Mouse (Mus musculus) hindbrain, embryonic 12.5 days (tissue): ENCODE results near the gene Gm14322. TPM values are rescaled to one million over a fixed set of nuclear protein-coding genes. Genes with fewer than 3 reads are reported as not detected.
"Not testable (repeated sequence)": the region's sequence is repeated elsewhere in the genome, so short reads cannot be mapped to it uniquely, and the experiment has no call there.

Source experiments
- ATAC-seq: fragments of 200-750 bp; cut with Nextera tagmentation; 2 replicates; pipeline ENCODE4 v1.8.0; 2017; ENCODE audit warnings: moderate TSS enrichment; ENCODE audit not compliant: low FRiP score
- H3K27ac ChIP-seq: fragments of 300-500 bp; sonication (generic); 2 replicates; pipeline ENCODE4 v1.5.1; 2016; ENCODE audit warnings: mild to moderate bottlenecking
- H3K27me3 ChIP-seq: fragments of 300-500 bp; sonication (generic); 2 replicates; pipeline ENCODE4 v1.6.1; 2016; ENCODE audit warnings: mild to moderate bottlenecking
- H3K36me3 ChIP-seq: fragments of 300-500 bp; sonication (generic); 2 replicates; pipeline ENCODE4 v1.6.1; 2016; ENCODE audit warnings: mild to moderate bottlenecking
- H3K4me1 ChIP-seq: fragments of 300-500 bp; sonication (generic); 2 replicates; pipeline ENCODE4 v1.6.1; 2016
- H3K4me2 ChIP-seq: fragments of 300-500 bp; sonication (generic); replicated peaks from 2 replicates; pipeline ENCODE4 v1.6.1; 2016; ENCODE audit warnings: mild to moderate bottlenecking
- H3K4me3 ChIP-seq: fragments of 300-500 bp; sonication (generic); 2 replicates; pipeline ENCODE4 v1.5.1; 2016; ENCODE audit warnings: mild to moderate bottlenecking
- H3K9ac ChIP-seq: fragments of 300-500 bp; sonication (generic); 2 replicates; pipeline ENCODE4 v1.6.1; 2016; ENCODE audit warnings: mild to moderate bottlenecking, moderate library complexity
- H3K9me3 ChIP-seq: fragments of 300-500 bp; sonication (generic); replicated peaks from 2 replicates; pipeline ENCODE4 v1.6.1; 2016; ENCODE audit warnings: mild to moderate bottlenecking
- WGBS: fragments of 180-500 bp; shearing (Covaris S2); methylation state at CpG from one replicate; pipeline ENCODE4 v1.1.7; 2016; 5-methylcytosine and 5-hydroxymethylcytosine counted together
- polyA plus RNA-seq: library from polyadenylated mRNA; unstranded; fragments of >200 nt; fragmentation: Nextera tagmentation; extraction: Ambion mirVana; gene quantifications from 2 replicates; pipeline ENCODE4 v1.2.1, GENCODE M21; 2016

Gene Gm14322
- 7.0 and 7.5 TPM in 2 replicates for polyA plus RNA-seq

- not testable (repeated sequence) for H3K9ac ChIP-seq
Measured at GRCm38 (mm10) chr2:177758941-177759558, at the start of gene Gm14322. Gene Gm14322 (plus strand): TSS chr2:177759288.

GRCm38 (mm10) chr2:177741487-177741886 is 17.6 kb upstream of the Gm14322 start:
- not testable (repeated sequence) for H3K27ac ChIP-seq, H3K4me2 ChIP-seq, H3K36me3 ChIP-seq, H3K4me1 ChIP-seq, ATAC-seq, H3K4me3 ChIP-seq, H3K9ac ChIP-seq, H3K9me3 ChIP-seq, H3K27me3 ChIP-seq
- WGBS = 78% methylated on average over 8 of the region's 10 CpGs

More at GRCm38 (mm10) chr2:177758941-177759558, at the start of gene Gm14322:
- not testable (repeated sequence) for H3K4me1 ChIP-seq, ATAC-seq, H3K9me3 ChIP-seq, H3K27ac ChIP-seq, H3K27me3 ChIP-seq, H3K36me3 ChIP-seq
- 21% methylated on average over 9 of the region's 9 CpGs for WGBS
- Histone ChIP-seq H3K4me2 (0 out of 2 replicates have a peak within 1 kb of the TSS, but pooled peaks have one; percentile 24), H3K4me3 (peak within 1 kb of the TSS; percentile 31)

DNA sequence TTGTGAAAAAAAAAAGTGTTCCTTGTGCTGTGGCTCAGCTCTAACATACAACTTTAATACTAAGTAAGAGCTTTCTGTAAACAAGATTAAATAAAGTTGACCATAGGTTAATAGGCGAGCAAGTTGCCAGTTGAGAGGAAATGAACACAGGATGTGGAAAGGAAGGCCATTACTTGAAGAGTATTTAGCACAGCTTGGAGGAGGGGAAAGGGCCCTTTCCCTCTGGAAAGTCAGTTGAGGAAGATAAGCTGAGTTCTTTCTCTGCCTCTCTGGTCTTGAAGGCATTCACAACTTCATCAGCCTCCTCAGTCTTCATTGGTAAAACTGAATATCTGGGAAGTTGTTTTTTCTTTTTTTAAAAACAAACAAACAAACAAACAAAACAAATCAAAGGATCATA is 28.3 kb downstream of the Gm14322 start:
- H3K27me3 ChIP-seq, H3K4me2 ChIP-seq, H3K4me3 ChIP-seq, H3K36me3 ChIP-seq, ATAC-seq, H3K9me3 ChIP-seq, H3K9ac ChIP-seq, H3K27ac ChIP-seq, H3K4me1 ChIP-seq: not testable (repeated sequence)
- 85% methylated on average over 1 of the region's 1 CpGs for WGBS

DNA sequence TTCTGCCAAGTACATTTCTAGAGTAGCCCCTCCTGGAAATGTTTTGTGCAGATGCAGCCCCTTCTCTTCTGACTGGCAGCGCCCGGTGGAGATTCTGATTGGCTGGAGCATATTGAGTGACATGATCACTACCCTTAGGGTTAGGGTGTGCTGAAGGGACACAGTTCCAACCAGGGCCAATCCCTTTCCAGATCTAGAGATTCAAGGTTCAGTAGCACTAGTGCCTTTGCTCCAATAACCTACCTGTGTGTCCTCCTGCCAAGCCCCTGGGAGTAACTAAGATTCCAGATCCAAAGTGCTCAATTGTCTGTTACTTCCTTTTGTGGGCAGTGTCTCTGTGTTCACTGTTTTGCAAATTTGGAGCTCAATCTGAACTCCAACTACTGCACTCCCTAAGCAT is 47.1 kb downstream of the Gm14322 start:
- not testable (repeated sequence) for H3K9me3 ChIP-seq, H3K27me3 ChIP-seq, H3K36me3 ChIP-seq, H3K27ac ChIP-seq, H3K4me2 ChIP-seq, H3K4me3 ChIP-seq, H3K4me1 ChIP-seq, H3K9ac ChIP-seq, ATAC-seq
- no CpG with 5 or more reads among the region's 2 CpGs for WGBS

Other genes starting within 250 kb of the Gm14322 start
- not detected in 2 replicates for gene Gm14406, start 181.1 kb upstream of the Gm14322 start, polyA plus RNA-seq
- gene Gm14325, start 81.0 kb downstream of the Gm14322 start, polyA plus RNA-seq = 34.5 and 35.5 TPM in 2 replicates
- gene Gm14327, start 137.8 kb downstream of the Gm14322 start, polyA plus RNA-seq = 2.6 and 3.0 TPM in 2 replicates
- 0.43 and 0.46 TPM in 2 replicates for gene Zfp972, start 166.3 kb downstream of the Gm14322 start, polyA plus RNA-seq
- gene Gm14326, start 198.0 kb downstream of the Gm14322 start, polyA plus RNA-seq = 14.3 and 15.9 TPM in 2 replicates